ENCODE assay signal across 9 mouse cellular contexts in genomic region chrX:19168111-19168510, GRCm38 (mm10).
DNase-seq lines count a peak whose midpoint lies in the region; ATAC-seq and TF ChIP-seq lines count a peak whose summit lies in the region.
"Had no signal": no experiment of that assay in that cellular context is flagged by ENCODE, and none has a peak within 500 bp of the region (broad histone marks: within the 10 kb centered on the region; RNA-seq: fewer than 3 reads in every experiment).

No protein-coding gene starts in this region.

- H3K27me3 ChIP-seq in kidney, adult 2 months (replicated peaks; ENCODE audit: control insufficient read depth, insufficient read depth, low read length): no peaks in the 10 kb centered on the region
- H3K27me3 ChIP-seq in midbrain, embryonic 15.5 days (replicated peaks): no peaks in the 10 kb centered on the region

- no peak overlapping the region for H3K4me3 ChIP-seq in kidney, adult 2 months (ENCODE audit: insufficient read depth, low read depth, low read length)
- H3K4me3 ChIP-seq in midbrain, embryonic 15.5 days: no peak overlapping the region

- H3K4me1 ChIP-seq in kidney, adult 2 months (ENCODE audit: control insufficient read depth, insufficient read depth, low read length): no peaks in the 10 kb centered on the region; the same call in 1 of the 2 replicates
- no peaks in the 10 kb centered on the region for H3K4me1 ChIP-seq in midbrain, embryonic 15.5 days

- DNase-seq in kidney, adult 2 months: peak; percentile 21
- DNase-seq in kidney, postnatal 4 days: no peak
- DNase-seq in 3T3-L1 (ENCODE audit: low read depth, low spot score): peak; percentile 95
- peak; percentile 84 for DNase-seq in NIH3T3 (ENCODE audit: low read depth)
- DNase-seq in cerebellum, adult 9-11 months: peak; percentile 28
- no peak for DNase-seq in right cerebral cortex, postnatal 10 days (ENCODE audit: low spot score in 2 of 2)
- DNase-seq in gastrocnemius, postnatal 10 days: no peak

- H3K36me3 ChIP-seq in kidney, adult 2 months (ENCODE audit: control insufficient read depth, insufficient read depth, low read length): no peaks in the 10 kb centered on the region
- H3K36me3 ChIP-seq in midbrain, embryonic 15.5 days (replicated peaks): no peaks in the 10 kb centered on the region

- no peak for TF ChIP-seq POLR2A in kidney, adult 2 months (IDR thresholded peaks at IDR 0.05; ENCODE audit: low read depth, low read length)

- TF ChIP-seq CTCF in kidney, adult 2 months (conservative IDR thresholded peaks at IDR 0.05; ENCODE audit: insufficient read depth, insufficient read length, low read depth, low read length): no peak

- peak overlapping the region; percentile 84 for H3K27ac ChIP-seq in kidney, adult 2 months (ENCODE audit: insufficient read depth, low read depth, low read length)
- H3K27ac ChIP-seq in midbrain, embryonic 15.5 days: no peak overlapping the region
- H3K27ac ChIP-seq: liver, embryonic 14.5 days had no signal

- 61% methylated on average over 1 of the region's 1 CpGs for WGBS in kidney, adult 2 months
- WGBS in midbrain, embryonic 15.5 days: 82% methylated on average over 1 of the region's 1 CpGs

- no peak overlapping the region for H3K4me2 ChIP-seq in midbrain, embryonic 15.5 days

- no peak for ATAC-seq in midbrain, embryonic 15.5 days (replicated peaks)

- no peak overlapping the region for H3K9ac ChIP-seq in midbrain, embryonic 15.5 days
- H3K9ac ChIP-seq: liver, embryonic 14.5 days had no signal

- H3K9me3 ChIP-seq in midbrain, embryonic 15.5 days: no peaks in the 10 kb centered on the region

Comparison
In these comparisons a context has a peak if more than half of its experiments do, and no peak if none do; other contexts are left out.
1. DNase-seq: peak in kidney, adult 2 months (single experiment), 3T3-L1 (single experiment), NIH3T3 (single experiment) and cerebellum, adult 9-11 months (single experiment); none in kidney, postnatal 4 days (0 of 2), right cerebral cortex, postnatal 10 days (0 of 2) and gastrocnemius, postnatal 10 days (single experiment).